Comparison of ENCODE assay signal across 34 mouse cellular contexts in genomic region chr15:43373072-43373471, GRCm38 (mm10).
"Had no signal": no experiment of that assay in that cellular context is flagged by ENCODE, and none has a peak within 500 bp of the region (broad histone marks: within the 10 kb centered on the region; RNA-seq: fewer than 3 reads in every experiment).

No protein-coding gene starts in this region.

- H3K36me3 ChIP-seq: heart, embryonic 10.5 days; heart, embryonic 12.5 days; heart, embryonic 13.5 days; heart, embryonic 15.5 days; hindbrain, embryonic 10.5 days; hindbrain, embryonic 13.5 days; hindbrain, embryonic 15.5 days; intestine, embryonic 15.5 days; kidney, embryonic 15.5 days had no signal

- H3K4me2 ChIP-seq: heart, embryonic 11.5 days; heart, embryonic 12.5 days; heart, embryonic 13.5 days; heart, embryonic 15.5 days; hindbrain, embryonic 13.5 days; hindbrain, embryonic 14.5 days; hindbrain, embryonic 15.5 days; intestine, embryonic 15.5 days; kidney, embryonic 15.5 days had no signal

- ATAC-seq: hindbrain, embryonic 16.5 days; hindbrain, postnatal 0 days; inflammation-experienced regulatory T-cells, adult 6 months; intestine, embryonic 15.5 days had no signal

- H3K27ac ChIP-seq: heart, adult 2 months; heart, embryonic 10.5 days; heart, embryonic 13.5 days; heart, embryonic 15.5 days; hindbrain, embryonic 10.5 days; hindbrain, embryonic 13.5 days; hindbrain, embryonic 14.5 days; hindbrain, embryonic 15.5 days; hindbrain, postnatal 0 days; intestine, embryonic 15.5 days; kidney, embryonic 15.5 days; kidney, postnatal 0 days; layer of hippocampus, adult 2 months had no signal

- H3K4me1 ChIP-seq: heart, embryonic 10.5 days; heart, embryonic 12.5 days; heart, embryonic 13.5 days; heart, embryonic 15.5 days; hindbrain, embryonic 10.5 days; hindbrain, embryonic 13.5 days; hindbrain, embryonic 15.5 days; intestine, embryonic 15.5 days; kidney, embryonic 15.5 days had no signal

- DNase-seq: heart, adult 18-20 months; heart, adult 2 months; heart, postnatal 10 days; heart, postnatal 14 days; heart, postnatal 36 days; heart, postnatal 4 days; kidney, adult 11 months; kidney, adult 18-20 months; kidney, adult 2 months; kidney, adult 8-10 months; kidney, adult 9 months; kidney, postnatal 10 days; kidney, postnatal 14 days; kidney, postnatal 25 days; kidney, postnatal 36 days; kidney, postnatal 4 days; layer of hippocampus, adult 9-11 months; layer of hippocampus, postnatal 36 days had no signal

- H3K9ac ChIP-seq: heart, embryonic 12.5 days; heart, embryonic 13.5 days; heart, embryonic 15.5 days; hindbrain, embryonic 13.5 days; hindbrain, embryonic 14.5 days; hindbrain, embryonic 15.5 days; intestine, embryonic 15.5 days; kidney, embryonic 15.5 days had no signal

- H3K27me3 ChIP-seq: heart, embryonic 12.5 days; heart, embryonic 13.5 days; heart, embryonic 15.5 days; hindbrain, embryonic 13.5 days; hindbrain, embryonic 15.5 days; intestine, embryonic 15.5 days; kidney, embryonic 15.5 days had no signal

- H3K4me3 ChIP-seq: heart, adult 2 months; heart, embryonic 10.5 days; heart, embryonic 12.5 days; heart, embryonic 13.5 days; heart, embryonic 15.5 days; hindbrain, embryonic 10.5 days; hindbrain, embryonic 13.5 days; hindbrain, embryonic 15.5 days; intestine, embryonic 15.5 days; kidney, embryonic 15.5 days; layer of hippocampus, adult 2 months had no signal

- H3K9me3 ChIP-seq: heart, embryonic 10.5 days; heart, embryonic 12.5 days; heart, embryonic 13.5 days; heart, embryonic 15.5 days; hindbrain, embryonic 10.5 days; hindbrain, embryonic 13.5 days; hindbrain, embryonic 15.5 days; intestine, embryonic 15.5 days; kidney, embryonic 15.5 days had no signal
